Mouse (Mus musculus): ENCODE measurements at regions not wholly inside any gene's neighbourhood (a gene's known extent, or its start where the extent isn't known, plus 50 kb on each side); places are given as distances from the start of the nearest gene placed in this dataset.
"Not testable (repeated sequence)": the region's sequence is repeated elsewhere in the genome, so short reads cannot be mapped to it uniquely, and the experiment has no call there.

DNA sequence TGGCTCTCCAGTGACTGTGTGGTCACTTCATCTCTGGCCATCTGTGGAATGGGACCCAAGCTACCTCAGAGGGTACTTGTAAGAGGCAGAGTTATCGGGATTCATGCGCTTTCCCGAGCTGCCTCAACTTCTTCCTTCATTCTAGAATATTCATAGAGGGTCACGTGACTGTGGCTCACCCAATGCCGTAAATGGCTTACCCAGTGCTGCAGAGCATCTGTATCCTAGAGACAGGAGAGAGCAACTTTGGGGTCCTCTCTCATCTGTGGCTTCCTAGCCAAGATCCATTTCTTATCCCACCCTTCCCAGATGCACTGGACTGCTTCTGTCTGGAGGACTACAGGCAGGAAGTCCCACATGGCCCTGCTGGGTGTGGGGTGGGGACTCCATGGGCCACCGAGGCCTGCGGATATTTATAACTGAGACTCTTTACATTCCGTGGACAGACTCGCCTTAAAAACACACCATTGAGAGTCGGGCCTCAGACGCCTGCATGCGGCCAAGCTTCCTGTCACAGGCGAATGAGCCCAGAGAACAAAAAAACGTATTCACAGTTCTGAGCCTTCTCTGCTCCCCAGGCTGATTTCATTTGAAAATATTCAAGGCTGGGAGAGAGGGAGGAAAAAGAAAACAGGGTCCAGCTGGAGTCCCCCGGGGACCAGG, 138.3 kb upstream of the Haao start:
- no peak for DNase-seq

DNA sequence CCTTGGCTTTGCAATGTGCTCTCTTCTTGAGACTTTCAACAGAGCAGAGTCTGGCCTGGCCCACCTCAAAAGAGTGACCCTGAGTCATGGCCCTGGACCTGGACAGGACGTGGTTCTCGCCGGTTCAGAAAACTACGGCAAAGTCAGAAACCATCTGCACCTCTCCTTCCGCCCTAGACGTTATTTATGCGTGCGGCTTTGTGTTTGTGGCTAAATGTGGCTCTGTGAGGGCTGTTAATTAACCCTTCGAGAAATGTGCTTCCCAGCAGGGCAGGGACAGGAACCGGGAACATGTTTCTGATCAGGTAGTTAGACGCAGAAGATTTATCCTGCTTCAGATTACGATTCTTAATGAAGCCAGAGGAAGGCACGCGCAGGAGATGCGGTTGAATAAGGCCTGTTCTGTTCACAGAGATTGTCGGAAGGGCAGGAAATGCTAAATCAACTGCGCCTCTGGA, 137.6 kb upstream of the Haao start:
- no peak for DNase-seq

DNA sequence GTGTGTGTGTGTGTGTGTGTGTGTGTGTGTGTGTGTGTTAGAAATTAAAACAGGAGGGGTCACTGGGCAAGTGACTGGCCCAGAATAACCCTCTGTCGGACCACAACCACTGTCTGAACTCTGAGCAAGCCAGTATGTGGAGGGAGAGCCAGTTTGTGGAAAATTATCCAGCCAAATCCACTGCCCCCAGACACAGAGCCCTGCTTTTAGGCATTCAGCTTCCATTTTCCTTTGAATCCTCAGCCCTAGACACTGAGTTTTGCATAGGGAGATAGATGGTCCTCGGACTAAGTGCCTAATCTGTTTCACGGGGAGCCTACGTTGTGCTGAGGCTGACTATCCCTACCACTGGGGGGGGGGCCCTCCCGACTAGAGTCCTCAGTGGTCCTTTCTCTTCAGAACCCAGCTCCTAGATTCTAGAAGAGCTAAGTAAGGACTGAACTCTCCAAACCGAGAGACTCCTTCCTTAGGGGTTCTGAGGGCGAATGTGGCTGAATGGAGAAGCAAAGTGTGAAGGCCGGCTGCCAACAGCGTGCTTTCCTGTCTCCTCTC, 136.2 kb upstream of the Haao start:
- DNase-seq, result no peak

DNA sequence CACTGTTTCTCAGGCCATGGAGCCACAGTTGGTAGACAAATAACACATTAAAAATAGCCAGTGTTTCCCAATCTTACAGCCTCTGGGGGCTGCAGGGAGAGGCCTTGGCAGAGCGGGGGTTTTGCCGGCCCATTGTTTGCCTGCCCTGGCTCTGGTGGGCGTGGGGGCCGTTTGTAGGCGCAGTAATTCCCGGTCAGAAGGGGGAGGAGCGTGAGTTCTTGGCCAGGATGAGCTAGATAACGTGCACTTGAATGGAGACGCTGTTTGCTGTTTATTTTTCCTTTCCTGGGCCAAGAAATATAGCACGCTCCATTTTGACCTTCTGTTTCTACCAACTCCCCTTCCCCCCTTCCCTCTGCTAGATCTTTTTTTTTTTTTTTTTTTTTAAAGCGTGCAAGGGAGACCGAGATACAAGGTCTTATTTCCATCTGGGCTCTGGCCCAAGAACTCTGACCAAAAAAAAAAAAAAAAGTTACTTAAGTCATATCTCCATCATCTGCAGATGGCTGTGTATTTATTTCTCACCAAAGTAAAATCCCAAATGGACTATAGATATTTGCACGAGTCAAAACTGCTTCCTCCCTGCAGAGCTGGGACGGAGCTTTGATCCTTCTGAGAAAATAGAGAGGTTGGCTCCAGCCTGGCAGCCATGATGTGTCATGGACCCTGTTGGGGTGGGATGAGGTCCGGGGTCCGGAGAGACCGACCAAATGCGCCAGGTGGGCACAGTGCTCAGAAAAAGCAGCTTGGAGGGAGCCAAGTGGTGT, 135.5 kb upstream of the Haao start:
- no peak for DNase-seq

DNA sequence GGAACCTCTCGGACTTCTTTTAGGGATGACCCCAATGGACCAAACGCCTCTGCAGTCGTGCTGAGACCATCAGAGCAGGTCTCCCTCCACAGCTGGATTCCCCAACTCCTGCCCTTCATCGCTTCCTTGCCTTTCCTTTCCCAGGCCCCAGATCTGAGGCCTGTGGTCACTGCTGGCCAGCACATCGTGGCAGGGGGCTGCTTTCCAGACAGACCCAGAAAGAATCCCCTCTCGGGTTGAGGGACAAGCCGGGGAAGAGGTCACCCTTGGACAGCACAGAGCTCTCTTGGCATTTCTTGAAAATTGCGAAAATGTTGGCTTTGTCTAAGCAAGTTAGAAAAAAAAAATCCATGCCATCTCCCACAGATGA, 134.9 kb upstream of the Haao start:
- DNase-seq, result no peak

DNA sequence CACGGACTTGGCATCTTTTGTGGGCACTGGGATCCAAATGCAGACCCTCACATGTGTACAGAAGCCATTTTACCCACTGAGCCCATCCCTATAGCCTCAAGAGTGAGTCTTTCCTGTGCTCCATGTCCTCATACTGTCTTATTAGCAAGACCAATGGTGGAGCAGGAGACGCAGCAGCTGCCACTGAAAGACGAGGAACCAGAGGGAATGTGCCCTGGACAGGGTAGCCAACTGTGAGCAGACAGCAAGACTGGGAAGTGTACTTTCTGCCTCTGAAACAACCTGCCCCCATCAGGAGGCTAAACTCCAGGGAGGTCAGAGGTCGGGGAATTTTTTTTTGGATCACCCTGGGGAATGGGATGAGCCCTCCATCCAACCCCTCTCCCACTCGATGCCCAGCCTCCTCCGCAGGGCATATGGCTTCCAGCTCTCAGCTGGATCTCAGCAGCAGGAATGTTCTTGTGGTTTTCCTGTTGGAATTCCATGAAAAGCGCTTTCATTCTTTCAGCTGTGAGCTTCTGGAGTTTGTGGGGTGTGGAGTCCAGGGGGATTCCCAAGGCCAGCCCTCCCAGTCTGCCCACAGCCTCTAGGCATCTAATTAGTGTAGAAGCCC, 131.2 kb upstream of the Haao start:
- DNase-seq, result no peak

DNA sequence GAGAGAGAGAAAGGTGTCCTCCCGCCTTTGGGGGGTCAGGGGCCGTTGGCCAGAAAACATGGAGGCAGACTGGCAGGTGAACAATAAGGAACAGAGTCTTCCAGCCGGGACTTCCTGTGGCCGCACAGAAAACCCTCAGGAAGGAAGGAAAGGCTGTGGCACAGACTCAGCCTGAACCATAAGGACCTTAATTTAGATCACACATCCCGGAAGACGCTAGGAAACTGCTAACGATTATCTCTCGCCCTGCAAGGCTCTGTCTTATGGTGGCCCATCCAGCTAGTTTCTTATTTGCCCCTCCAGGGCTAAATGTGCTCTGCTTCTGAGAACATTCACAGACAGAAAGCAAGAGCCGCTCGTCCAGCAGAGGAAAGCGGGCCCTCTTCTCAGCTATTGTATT, 130.0 kb upstream of the Haao start:
- no peak for DNase-seq

DNA sequence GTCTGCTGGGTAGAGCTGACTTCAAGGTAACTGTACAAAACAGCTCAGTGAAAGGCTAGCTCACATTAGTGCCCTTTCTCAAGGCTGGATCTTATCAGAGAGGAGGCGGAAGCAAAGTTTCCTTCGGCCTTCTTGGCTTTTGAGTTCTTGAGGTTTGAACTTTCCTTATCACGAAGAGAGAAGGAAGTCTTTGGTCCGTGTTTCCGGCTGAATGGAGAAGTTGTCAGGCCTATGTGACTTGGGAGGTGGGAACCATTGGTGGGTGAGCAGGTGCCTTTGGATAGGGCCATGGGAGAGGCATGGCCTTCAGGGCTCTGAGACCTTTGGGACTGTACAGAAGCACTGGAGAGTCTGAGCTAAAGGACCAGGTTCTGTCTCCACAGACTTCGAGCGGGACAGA, 128.1 kb upstream of the Haao start:
- DNase-seq, result no peak

DNA sequence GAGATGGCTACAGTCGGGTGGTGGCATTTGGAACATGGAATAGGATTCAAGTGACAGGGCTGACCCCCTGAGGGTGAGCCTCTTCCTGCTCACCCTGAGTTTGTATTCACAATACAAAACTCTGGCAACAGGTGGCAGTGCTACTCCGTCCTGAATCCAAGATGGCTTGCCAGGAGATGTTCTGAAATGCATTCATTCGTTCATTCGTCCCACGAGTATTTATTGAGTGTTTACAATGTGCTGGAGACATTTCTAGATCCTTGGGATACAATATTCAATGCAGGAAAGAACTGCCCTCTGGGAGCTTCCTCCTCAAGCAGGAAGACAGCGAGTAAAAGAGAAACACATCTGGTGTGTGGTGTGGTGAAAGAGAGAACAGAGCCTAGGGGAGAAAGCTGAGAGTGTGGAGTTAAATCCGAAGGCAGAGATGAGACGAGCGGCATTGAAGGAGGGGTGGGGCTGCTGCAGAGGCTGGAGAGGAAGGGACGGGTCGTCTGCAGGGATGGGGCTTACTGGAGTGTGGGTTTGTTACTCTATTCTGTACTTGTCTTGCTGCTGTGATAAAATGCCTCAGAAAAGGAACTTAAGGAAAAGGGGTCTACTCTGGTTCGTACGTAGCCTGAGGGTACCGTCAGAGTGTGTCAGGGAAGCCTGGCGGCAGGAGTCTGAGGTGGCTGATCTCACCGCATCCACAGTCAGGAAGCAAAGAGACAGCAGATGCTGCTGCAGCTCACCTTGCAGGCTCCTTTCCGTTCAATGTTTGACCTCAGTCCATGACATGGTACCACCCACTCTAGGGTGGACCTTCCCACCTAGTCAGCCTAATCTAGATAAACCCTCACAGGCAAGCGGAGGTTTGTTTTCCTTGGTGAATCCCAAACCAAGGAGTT, 125.9 kb upstream of the Haao start:
- no peak for DNase-seq

DNA sequence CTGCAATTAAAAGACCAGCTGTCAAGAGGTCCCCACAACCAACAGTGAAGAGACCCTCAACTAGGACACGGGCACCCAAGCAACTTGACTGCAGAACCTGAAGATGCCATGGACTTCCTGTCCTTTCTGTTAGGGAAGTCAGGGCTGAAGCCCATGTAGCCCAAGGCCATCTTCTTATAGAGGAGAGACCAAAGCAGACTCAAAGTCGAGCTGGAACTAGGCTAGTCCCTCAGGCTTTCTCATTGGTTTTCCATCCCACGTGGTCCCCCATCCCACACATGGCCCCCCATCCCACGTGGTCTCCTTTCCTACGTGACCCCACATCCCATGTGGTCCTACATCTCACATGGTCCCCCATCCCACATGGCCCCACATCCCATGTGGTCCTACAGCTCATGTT, 125.1 kb upstream of the Haao start:
- DNase-seq, result no peak

DNA sequence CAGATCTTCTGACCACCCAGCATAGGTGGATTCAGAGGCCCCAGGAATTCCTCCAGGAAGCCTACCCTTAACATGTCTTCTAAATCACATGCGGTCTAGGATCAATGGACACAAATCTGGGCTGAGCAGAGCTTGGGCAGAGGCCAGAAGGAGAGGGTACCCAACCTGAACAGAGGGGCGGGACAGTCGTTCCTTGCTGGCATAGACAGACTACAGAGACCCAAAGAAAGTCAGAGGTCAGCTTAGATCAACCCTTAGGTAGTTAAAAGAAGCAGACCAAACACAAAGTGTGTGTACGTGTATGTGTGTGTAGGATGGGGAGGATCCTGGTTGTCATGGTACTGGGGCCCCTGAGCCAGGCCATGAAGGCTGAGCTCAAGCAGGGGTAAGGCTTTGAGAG, 124.7 kb upstream of the Haao start:
- DNase-seq, result no peak

DNA sequence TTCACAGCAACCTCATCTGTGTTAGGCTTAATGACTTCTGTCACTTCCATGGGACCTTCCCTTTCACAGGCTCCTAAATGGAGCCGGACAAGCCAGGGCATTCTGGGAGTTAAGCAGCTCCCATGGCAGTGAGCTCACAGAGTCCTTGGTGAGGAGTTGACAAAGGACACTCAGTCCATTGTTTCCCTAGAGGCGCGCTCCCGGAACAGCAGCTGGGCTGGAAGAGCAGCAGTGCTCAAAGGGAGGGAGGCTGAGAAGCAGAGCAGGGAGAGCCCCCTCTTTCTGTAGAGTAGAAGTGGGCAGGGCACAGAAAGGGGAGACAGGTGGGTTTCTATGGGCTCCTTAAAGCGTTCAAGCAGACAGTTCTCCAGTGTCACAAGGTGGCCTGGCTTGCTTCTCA, 124.3 kb upstream of the Haao start:
- DNase-seq, result peak; percentile 38

DNA sequence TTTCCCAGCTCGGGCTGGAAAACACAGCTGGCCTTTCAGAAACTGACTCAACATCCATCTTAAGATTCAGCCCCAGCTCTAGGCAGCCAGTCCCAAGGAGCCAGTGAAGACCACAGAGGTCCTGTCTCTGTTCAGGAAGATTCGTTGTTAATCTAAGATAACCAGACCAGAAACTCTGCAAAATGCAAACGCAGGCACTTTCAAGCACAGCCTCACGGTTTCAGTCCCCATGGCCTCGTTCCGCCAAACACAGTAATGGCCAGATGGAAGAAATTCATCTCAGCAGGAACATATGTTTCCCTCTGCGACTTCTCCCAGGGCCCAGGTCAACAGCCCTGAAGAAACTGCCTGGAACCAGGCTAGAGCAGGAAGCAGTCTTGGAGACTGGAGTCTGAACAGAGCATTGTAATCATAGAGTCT, 121.7 kb upstream of the Haao start:
- DNase-seq, result no peak

DNA sequence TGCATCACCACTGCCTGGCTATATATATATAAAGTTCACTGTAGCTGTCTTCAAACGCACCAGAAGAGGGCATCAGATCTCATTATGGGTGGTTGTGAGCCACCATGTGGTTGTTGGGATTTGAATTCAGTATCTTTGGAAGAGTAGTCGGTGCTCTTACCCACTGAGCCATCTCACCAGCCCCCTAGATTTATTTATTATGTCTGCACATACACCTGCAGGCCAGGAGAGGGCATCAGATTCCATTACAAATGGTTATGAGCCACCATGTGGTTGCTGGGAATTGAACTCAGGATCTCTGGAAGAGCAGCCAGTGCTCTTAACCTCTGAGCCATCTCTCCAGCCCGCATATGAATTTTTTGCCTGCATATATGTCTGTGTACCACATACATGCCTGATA, 120.4 kb upstream of the Haao start:
- DNase-seq, result not testable (repeated sequence)

DNA sequence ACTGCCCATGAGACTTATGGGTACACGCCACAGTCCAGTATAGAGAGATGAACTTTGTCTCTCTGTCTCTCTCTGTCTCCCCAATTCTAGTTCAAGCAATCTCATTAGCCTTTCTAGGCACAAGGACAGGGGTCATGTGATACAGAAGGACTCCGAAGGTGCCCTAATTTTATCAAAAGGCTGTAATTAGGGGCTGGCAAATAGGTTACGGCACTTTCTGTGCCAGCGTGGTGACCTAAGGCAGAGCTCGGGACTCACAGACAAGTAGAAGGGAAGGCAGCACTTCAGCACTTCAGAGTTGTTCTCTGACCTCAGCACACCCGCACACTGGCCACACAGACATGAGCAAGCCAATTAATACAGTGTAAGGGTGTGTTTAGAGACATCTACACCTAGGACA, 119.2 kb upstream of the Haao start:
- no peak for DNase-seq

DNA sequence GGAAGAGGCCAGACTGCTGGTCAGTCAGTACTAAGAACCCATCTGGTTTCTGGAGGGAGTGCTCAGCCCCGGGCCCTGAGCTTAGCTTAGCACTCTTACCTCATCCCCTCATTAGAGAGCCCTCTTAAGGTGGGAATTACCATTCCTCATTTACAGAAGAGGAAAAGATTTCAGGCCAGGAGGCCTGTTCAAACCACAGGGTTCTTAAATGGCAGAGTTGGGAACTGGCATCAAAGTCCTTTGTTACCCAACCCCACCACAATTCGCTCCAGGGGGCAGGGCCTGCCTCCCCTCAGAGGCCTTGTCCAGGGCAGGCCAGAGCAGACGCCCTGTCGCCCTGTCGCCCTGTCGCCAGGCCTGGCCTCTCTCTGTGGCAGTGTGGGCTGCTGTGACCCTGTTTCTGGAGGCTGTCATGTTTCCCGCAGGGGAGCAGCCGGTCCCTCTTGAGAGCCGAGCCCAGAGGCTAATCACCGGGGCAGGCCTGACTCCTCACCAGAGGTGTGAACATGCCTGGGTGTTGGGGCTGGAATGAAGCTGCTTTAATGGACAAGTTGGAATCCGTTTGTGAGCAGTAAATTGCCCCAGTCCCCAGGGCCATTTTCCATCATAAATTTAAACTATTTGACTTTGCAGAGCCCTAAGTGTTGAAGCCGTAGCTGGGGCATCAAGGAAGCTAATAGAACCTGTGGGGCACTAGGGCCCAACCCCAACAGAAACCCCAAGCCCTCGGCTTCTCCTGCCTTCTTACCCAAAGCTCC, 116.9 kb upstream of the Haao start:
- no peak for DNase-seq

DNA sequence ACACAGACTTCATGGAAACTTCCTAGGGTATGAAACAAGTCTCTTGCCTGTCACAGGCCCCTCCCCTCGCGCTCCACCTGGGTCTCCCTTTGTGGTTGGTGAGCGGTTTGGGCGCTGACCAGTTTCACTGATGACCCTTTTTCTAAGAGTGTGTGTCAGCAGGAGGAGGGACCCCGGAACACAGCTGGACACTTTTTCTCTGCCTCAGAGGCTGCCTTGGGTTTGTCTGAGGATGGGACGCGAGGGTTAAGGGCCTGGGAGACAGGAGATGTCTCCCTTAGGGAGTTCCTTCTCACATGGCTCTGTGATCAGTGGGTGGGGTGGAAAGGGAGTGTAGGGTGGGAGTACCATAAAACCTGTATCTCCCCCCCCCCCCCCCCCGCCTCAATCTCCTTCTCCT, 115.8 kb upstream of the Haao start:
- DNase-seq, result no peak

DNA sequence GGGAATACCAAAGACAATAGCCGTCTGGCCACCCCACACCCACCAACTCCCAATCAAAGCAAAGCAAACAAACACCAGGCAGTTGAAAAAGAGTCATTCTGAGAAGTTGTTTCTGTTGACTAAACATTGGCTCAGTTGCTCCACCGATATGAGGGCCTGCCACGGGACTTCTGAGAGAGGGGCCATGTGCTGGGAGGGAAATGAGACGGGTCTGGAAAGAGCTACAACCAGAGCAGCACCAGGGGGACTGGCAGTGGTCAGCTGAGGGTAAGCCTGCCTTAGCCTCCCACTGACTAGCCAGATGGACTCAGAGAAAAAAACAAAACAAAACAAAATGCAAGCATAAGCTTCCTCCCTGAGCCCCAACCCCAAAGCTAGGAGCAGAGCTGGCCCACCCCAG, 115.1 kb upstream of the Haao start:
- DNase-seq, result no peak

DNA sequence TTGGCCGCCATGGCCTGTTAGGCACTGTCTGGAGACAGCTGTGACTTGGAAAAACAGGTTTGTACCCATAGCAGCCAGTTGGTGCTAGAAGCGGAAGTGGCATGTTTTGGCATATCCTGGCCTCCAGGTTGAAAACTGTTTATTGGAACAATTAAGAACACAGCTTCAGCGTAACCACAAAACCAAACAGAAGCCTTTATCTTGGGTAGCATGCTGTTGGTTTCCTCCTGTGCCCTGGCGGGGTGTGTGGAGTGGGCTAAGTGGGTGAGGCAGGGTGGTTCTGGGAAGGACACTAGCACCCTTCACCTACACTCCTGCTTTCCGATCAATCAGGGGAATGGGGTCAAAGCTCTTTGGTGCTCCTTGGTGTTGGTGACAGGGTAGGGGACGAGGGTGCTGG, 114.4 kb upstream of the Haao start:
- no peak for DNase-seq

DNA sequence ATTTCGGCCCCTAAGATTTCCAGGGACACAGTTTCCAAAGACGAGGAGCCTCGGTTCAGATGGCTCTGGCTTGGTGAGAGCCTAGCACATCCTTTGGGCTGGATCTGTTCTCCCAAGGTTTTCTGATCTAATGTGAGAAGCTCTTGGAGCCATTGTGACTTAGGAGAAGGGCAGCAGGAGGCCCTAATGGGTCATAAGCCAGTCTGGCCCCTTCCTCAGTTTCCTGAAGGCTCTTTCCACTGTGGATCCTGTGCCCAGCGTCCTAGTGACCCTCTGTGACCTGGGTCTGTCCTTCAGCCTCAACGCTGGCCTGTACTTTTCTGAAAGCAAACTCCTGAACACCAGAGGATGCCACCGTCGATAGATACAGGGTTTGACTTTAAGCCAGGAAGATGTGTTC, 113.1 kb upstream of the Haao start:
- DNase-seq, result no peak

DNA sequence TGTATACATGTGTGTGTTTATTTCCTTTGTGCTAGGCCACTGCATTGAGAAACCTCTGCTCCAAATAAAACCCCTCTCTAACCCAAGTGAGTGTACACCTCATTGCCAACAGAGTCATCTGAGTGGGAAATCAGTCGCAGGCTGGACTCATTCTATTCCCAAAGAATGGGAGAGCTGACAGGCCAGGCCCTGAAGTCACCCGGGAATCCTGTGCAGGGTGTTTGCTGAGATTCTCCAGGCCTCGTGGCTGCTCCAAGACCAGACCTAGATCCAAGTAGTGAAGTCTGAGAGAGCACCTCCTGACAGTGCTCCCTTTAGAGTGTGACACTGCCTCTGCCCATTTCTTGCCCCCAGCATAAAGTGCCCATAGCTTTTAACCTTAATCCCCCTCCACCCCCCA, 112.4 kb upstream of the Haao start:
- no peak for DNase-seq

DNA sequence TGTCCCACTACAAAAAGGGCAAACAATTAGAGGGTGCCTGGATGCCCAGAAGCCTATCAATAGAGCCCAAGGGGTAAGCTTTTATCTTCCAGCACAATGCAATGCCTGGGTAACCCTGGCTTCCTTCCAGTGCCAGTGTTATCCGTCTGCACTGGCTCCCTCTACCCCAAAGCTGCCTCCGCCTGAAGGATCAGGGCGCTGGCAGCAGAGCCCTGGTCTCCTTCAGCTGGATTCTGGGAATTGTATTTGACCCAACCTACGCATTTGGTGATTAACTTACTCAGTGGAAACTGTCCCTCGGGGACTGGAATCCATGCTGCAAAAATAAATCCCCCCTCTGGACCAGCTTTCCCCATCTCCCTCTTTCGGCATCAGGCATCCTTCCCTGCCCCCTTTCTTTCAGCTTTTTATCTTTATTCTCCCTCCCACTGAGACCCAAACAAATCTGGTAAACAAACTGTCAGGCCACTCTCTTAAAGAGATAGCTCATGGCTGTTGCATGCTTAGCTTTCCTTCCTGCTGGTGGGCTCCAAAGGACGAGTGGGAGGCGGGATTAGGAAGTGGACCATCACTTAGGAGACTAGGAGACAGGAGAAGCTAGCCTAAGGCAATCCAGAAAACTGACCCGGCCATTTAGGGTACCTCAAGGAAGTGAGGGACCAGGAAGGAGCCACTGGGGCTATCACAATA, 111.5 kb upstream of the Haao start:
- no peak for DNase-seq

Data from right cerebral cortex, adult 18-20 months (tissue).